Mouse (Mus musculus): Measurements from ENCODE around the gene Nfat5.

Gene Nfat5

DNA sequence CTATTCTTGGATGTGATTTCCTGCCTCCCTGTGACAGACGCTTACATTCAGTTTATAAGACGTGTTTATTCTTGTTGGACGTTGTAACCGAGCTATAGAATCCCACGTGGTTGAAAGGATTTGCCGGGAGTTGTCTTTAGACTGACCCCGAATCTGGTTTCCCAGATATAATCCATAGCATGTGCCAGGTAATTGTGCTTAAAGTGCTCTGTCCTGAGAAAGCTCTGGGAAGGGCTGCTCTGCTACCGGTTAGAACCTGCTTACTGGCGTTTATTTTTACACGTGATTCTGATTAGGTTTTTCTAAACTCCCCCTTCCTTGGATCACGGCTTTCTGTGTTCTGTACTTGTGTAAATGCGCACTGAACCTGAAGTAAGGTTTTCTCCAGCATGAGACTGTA lies 104.4 kb downstream of the Nfat5 start:
- DNase-seq (ENCODE audit: low spot score in 2 of 2): no peak

DNA sequence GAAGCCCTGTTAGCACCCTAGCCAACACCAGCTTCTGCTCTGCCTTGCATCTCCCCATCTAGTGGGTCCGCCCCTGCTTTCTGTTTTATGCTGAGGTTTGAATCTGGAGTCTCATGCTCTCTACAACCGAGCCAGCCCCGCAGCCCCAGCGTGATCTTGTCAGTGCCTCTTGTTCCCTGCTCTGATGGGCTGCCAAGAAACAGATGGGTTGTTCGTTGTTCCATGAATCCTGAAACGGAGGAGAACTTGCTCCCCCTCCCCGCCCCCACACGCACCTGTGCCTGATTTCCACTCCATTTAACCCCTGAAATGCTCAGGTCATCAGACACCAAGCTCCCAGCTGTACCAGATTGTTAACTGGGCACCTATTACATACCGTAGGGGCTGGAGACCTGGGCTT lies 106.2 kb downstream of the Nfat5 start:
- DNase-seq (ENCODE audit: low spot score in 2 of 2): no peak

DNA sequence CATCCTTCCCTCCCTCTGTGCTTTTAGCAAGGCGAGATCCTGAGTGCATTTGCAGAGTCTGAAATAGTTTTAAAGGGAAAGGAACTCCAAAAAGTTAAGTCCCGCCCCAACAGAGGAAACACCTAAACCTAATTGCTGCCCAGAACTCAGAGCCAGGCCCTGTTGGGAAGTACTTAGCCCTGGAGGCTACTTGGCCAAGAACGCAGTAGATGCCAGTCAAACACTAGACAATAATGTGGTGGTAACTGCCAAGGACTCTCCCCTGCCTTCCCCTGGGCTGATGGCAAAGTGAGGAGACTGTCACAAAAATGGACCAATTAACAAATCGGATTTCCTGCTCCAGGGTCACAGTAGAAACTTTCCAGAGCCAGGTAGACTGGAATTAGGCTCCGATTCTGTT lies 108.6 kb downstream of the Nfat5 start:
- no peak for DNase-seq (ENCODE audit: low spot score in 2 of 2)

- peak; percentile 20 to 69 for DNase-seq (ENCODE audit: low spot score in 2 of 2)
Measured at GRCm38 (mm10) chr8:107403038-107403781, 109.9 kb downstream of the Nfat5 start, which contains the start of gene Nqo1. Gene Nqo1 (minus strand): TSS chr8:107403206.

DNA sequence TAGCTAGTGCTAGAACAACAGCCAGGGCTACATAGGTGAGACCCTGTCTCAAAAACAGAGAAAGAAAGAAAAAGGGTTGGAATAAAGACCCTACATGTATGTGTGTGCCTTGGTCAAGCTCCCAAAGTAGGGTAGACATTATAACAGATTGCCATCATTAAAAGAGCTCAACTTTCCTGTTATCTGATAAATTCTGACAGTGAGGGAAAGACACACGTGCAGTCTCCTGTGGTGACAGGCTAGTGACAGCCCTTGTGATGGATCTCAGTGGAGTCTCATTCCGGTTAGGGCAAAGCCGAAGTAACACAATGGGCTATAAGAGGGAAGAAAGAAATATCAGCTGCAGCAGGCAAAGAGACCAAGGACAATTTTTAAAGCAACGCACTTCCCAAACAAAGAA lies 110.8 kb downstream of the Nfat5 start:
- no peak for DNase-seq (ENCODE audit: low spot score in 2 of 2)

- no peak for DNase-seq (ENCODE audit: low spot score in 2 of 2)
Measured at GRCm38 (mm10) chr8:107405935-107406334, 112.7 kb downstream of the Nfat5 start.

- peak in 1 of 2 experiments; percentile 15 for DNase-seq (ENCODE audit: low spot score in 2 of 2)
Measured at GRCm38 (mm10) chr8:107411391-107411790, 118.1 kb downstream of the Nfat5 start.

GRCm38 (mm10) chr8:107412552-107412951 lies 119.3 kb downstream of the Nfat5 start:
- no peak for DNase-seq (ENCODE audit: low spot score in 2 of 2)

- no peak for DNase-seq (ENCODE audit: low spot score in 2 of 2)
Measured at GRCm38 (mm10) chr8:107413881-107414280, 120.6 kb downstream of the Nfat5 start.

GRCm38 (mm10) chr8:107417001-107417400 lies 123.7 kb downstream of the Nfat5 start:
- no peak for DNase-seq (ENCODE audit: low spot score in 2 of 2)

DNA sequence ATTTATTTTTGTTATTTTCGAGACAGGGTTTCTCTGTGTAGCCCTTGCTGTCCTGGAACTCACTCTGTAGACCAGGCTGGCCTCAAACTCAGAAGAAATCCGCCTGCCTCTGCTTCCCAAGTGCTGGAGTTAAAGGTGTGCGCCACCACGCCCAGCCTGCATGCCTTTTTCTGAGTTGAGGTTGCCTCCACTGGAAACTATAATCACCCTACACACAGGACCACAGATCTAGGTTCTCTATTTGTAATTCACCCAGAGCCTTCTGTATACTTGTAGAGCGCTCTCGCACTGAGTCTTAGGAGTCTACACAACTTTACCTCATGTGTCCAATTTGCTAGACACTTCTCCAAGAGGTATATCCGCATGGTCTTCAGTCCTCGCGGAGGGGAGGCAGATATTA lies 130.9 kb downstream of the Nfat5 start:
- DNase-seq (ENCODE audit: low spot score in 2 of 2): no peak

DNA sequence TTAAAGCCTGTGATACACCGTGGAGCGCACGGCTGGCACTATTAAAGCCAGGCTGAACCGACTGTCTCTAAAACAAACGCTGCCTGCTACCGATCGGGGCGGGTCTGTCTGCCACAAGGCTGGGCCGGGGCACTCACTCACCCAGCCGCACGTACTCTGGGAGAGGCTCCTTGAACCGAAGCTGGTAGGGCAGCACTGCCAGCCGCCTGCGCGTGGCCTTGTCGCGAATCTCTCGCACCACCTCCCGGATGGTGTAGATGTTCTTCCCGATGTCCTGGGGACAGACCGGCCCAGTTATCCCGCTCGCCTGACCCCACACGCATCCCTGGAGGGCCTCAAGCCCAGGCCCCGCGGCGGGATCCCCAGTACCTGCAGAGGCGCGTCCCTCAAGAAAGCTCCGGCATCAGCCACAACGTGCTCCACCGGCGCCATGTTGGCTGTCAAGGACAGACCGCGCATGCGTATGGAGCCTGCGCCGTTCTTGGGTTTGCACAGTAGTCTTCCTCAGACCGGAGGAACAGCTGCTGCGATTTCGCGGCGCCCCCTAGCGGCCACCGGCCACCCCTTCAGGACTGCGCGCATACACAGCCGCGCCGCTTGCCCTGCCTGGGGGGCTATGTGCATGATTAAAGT lies 131.4 kb downstream of the Nfat5 start, which contains the start of gene Nob1:
Gene Nob1, minus strand, starts transcription at position 455 of the 633 bp plus-strand sequence.
- DNase-seq (ENCODE audit: low spot score in 2 of 2): peak; percentile 88 to 95

GRCm38 (mm10) chr8:107425230-107425597 lies 131.9 kb downstream of the Nfat5 start:
- DNase-seq (ENCODE audit: low spot score in 2 of 2): no peak
